Mouse (Mus musculus) WW6 (cell line): ENCODE results near the gene 1700015F17Rik.
A peak's percentile ranks its signal among the peaks of the same experiment; 100 is the strongest.

ENCODE experiments used
- DNase-seq: peaks from one replicate; pipeline ENCODE4 v3.0.0-alpha.2; 2013; ENCODE audit warnings: low read depth, low spot score

1700015F17Rik gene

DNA sequence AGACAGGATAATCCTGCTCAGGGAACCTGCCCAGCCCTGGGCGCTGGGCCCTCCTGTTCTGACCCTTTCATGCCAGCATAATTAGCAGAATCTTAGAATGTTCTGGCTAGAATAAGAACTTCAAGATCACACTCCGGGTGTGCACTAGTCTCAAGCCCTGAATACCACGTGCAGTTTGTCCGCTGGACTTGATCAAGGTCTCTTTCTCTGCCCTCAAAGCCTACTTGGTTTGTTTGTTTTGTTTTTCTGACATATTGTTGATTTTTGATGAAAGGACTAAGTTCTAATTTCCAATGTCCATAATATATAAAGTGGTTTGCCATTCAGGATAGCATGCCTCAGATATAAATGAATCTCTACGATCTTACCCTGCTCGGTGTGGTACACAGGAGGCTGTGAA lies at the start of gene 1700015F17Rik:
1700015F17Rik (minus strand) TSS at position 101 of the 400 bp plus-strand sequence.
- no peak for DNase-seq

DNA sequence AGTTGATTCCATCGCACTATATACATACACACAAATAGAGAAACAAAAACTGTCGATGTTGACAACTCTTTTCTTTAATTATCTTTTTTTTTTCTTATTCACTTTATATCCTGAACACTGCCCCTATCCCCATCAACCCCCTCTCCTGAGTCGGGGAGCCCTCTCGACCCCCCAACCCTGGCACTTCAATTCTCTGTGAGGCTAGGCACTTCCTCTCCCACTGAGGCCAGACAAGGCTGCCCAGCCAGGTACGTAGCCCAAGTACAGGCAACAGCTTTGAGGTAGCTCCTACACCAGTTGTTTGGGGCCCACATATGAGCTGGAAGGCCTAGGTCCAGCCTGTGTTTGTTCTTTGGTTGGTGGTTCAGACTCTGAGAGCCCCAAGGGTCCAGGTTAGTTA lies 36.5 kb upstream of the 1700015F17Rik start:
- DNase-seq = no peak

DNA sequence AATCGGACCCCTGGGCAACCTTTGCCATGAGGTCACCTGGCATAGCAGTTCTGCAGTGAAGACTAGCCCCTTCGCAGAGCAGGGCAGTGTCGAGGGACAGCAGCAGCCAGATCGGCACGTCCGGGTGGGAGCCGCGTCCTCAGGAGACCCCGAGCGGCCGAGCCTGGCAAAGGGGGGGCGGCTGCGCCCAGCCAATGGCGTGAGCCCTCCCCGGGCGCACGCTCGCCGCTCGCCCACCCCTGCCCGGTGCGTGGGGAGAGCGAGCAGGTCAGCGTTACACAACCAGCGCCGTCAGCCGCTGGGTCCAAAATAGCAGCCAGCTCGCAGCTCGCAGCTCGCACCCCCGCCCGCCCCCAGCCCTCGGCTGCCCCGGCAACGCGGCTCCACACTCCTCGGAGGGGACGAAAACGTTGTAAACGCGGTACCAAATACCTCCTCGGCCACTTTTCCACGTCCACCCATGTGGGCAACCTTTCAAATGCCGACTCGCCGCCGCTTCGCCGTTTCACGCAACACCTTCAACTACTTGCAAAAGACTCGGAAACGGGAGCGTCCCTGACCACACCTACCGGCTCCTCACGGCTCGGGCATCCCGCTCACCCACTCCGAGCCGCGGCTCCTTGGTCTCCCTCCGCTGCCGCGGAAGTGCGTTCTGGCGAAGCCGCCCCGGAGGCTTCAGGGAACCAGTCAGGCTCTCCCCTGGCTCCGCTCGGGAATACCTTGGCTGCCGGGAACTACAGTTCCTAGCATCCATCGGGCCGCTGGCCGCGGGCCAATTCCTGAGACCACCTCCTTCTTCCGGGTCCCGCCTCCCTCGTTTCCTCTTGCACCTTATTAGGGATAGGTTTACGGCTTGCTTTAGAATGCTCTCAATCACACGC lies 35.5 kb upstream of the 1700015F17Rik start, which contains the start of gene Cldn12:
Cldn12 (minus strand) TSS at position 763 of the 881 bp plus-strand sequence.
- DNase-seq = peak; percentile 83

DNA sequence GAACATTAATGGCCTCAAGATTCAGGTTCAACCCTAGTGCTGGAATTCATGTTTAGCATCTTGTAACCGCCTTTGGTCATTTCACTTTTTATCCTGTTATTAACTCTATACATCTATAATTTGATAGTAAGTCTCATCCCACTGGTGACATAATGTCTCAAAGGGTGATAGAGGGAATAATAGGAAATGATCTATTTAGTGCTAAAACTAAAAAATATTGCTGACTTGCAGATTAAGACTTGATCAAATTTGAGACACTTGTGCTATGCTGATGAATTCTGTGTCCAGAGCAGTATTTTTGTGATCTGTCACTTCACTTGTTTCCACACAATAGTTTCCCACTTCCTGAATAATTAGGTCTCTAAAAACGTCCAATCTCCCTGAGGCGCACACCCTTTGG lies 32.5 kb upstream of the 1700015F17Rik start:
- DNase-seq = no peak

DNA sequence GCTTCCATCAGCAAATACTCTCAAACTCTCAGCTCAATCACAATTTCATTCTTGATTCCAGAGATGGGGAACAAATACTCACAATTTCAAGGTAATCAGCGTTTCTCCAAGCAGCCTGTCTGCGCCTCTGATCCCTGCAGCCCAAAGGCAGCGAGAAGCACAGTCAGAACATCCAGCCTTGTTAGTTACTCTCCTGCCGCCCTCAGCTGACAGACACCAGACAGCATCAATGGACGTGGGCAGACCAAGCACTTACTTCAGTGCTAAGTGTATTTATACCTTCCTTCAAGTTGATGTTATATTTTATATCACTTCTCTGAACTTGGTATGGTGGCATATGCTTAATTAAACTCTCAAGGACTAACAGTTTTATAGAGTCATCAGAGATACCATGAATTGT lies 32.0 kb upstream of the 1700015F17Rik start:
- DNase-seq = no peak

DNA sequence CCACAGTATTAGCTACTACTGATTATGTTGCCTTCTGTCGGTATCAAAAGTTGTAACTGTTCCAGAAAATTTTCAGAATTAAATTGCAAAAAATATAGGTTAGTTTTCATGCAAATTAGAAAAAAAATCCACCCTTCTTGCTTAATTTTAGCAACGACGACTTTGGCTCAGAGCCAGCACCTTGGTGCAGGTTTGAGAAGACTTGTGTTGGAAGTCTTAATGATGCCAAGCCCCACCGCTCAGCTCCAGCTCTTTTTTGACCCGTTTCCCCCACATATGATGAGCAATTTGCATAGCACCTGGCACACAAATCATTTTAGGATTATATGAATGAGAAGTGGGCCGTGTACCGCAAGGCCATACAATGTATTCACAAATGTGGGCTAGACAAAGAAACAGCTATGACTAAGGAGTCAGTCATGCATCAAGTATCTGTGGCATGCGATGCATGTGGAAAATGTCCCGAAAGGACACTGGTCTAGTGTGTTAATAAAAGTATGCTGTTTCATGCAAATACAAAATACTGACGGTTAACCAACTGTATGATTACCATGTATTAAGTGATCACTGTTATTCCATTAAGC lies 31.5 kb upstream of the 1700015F17Rik start:
- no peak for DNase-seq

DNA sequence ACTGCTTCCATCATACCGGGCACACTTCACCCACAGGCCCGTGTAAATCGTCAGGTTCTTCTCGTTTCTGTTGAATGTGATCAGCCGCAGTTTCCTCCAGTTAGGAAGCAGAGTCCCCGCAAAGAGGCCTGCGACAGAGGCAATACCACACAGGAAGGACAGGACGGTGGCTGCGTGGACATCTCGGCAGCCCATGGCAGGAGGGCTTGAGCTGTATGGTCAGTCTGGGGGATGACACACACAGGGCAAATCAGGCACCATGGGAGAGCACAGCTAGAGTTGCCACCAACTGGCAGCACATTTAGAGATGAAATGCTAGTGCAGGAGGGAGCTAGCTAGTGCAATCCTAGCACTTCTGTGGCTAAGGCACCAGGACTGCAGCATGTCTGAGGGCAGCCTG lies 29.3 kb upstream of the 1700015F17Rik start:
- DNase-seq = no peak

DNA sequence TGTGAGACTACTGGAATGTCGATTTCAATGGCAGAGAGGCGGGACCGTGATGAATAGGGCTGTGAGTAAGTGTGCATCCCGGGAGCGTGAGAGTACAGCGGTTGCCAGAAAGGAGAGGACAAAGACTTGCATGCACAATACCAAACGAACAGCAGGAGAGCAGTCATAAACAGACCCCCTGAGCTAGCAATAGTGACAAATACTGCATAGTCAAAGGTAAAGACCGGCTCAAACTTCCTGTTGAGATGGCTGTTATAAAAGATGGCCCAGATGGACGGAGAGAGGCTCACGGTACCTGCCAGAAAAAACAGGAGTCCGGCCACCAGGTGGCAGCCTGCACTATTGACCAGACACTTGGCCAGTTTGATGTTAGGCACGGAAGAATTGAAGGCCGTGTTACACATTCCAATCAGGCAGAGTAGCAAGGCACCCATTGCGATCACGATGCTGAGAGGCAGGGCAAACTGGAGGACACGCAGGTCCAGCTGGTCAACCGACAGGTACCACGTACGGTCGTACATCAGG lies 28.8 kb upstream of the 1700015F17Rik start:
- no peak for DNase-seq

DNA sequence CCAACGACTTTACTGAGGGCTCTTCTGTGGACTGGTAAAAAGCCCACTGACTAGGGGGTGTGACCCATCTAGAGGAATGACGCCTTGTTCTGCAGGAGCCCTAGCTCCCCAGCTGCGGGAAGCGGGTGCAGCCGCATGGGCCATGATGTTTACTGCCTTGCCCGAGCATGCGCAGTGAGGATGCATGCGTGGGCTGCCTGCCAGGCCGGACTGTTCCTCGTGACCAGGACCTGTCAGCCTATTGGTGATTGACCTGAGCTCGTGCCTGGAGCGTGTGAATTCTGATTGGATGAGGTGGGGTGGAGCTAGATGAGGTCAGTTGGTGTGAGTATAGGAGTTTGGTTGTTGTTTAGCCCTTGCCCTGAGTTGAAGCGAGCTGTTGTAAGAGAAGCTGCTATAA lies 25.5 kb upstream of the 1700015F17Rik start:
- no peak for DNase-seq

DNA sequence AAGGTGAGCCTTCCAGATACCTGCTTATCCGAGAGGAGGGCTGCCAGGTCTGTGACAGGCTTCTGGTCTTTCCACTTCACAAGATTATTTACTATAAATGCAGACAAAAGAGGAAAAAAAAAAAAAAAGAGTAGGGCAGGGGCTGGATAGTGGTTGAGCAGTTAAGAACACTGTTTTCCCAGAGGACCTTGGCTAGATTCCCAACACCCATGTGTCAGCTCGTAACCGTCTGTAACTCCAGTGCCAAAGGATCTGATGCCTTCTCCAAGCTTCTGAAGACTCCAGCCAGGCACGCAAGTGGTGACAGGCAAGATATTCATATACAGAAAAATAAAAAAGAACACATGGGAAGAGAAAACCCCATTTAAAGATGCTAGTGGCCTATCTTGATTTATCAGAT lies 24.4 kb upstream of the 1700015F17Rik start:
- no peak for DNase-seq

DNA sequence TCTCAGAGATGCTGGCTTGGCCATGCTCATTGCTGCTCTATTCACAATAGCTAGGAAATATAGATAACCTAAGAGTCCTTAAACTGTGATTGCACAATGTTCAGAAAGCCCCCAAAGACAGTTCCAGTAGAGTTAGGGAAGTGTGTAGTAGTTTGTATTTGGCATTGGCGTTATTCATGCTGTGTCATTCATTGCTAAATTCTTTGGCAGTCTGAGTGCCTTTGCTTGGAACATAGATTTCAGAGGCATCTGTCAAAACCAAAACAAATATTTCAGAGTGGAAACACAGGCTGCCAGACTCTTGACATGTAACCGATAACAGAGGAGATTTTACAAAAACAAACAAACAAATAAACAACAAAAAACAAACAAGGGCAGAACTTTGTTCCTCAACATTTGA lies 22.6 kb upstream of the 1700015F17Rik start:
- no peak for DNase-seq

DNA sequence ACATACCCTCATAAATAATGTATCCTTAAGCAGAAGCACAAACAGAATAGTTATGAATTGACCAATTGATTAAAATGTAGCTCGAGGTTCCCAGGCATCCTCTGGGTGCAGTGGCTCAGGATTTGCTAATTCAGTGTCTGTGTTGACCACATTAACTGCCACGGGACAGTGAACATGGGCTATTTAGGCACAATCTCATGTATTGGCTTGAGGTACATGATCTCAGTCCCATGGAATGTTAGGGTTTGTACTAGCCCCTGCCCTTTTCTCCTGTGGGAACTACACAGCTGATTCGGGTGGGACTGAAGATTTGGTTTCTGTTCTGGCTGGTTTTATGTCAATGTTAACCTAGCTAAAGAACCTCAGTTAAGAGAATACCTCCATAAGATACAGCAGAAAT lies 17.4 kb upstream of the 1700015F17Rik start:
- no peak for DNase-seq

DNA sequence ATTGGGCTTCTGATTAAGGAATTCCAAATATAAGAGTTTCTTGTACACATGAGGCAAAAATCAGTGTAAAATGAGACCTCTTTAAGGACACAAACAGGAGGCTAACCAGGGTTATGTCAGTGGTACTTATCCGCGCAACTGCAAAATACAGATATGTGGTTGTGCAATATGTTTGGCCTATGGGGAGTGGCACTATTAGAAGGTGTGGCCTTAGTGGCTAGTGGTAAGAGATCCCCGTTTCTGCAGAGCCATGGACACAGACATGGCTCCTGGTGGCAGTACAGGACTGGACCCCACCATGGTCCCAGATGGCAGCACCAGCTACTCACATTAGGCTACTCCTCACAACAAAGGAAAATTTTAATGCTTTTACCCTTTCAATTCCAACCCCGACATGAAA lies 16.1 kb upstream of the 1700015F17Rik start:
- no peak for DNase-seq

DNA sequence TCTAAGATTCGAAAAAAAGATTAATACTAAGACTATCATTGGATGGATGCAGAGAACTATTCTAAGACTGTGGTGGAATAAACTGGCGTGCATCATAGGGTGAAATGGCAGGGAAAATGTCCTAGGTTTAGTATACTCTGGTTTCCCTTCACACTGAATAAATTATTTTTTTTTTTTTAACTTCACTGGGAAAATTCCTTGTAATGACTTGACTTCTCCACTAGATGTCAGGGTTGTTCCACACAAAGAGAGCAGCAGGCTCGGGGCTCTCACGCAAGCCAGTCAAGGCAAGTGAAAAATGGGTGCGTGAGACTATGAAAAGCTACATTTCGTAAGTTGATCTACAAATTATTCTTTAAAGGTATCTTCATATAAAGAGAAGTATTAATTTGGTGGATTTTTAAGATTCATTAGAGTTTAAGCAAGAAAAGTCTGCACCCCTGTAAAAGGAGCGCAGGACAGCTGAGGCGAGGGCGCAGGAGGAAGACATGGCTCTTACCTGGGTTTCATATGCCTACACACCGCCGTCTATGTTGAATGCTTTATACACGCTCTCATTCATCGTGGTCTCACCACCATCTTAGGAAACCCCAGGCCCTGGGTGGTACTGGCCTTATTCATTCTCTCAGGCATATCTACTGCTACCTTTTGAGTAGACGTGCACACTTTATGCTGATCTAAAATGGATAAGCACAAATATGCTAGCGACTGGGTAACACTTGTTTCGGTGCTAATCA lies 15.5 kb upstream of the 1700015F17Rik start:
- DNase-seq = no peak

DNA sequence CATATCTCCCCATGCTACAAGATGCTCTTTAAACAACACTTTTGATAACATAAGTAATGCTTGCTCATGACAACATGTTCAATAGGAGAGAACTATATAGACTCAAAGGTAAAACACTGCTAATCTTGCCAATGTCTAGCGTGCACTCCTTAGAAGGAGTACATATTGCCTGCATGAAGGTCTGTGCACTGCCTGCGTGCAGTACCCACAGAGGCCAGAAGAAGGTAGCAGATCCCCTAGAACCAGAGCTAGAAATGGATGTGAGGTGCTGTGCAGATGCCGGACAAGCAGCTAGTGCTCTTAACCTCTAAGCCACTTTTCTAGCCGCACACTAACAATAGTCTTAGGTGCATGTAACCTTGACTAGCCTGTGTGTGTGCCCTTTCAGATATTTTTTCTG lies 13.2 kb upstream of the 1700015F17Rik start:
- DNase-seq = no peak

DNA sequence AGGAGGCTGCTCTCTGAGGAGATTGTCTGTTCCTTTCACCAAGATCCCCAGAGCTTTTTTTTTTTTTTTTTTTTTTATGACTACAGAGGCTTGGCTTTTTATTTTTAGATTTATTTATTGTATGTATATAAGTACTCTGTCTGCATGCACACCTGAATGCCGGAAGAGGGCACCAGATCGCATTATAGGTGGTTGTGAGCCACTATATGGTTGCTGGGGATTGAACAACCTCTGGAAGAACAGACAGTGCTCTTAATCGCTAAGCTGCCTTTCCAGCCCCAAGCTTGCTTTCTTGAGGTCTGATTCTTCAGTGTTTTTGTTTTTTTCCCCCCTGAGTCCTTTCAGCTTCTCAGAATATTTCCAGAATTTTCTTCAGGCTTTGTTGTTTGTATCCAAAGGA lies 7.1 kb upstream of the 1700015F17Rik start:
- DNase-seq = no peak

DNA sequence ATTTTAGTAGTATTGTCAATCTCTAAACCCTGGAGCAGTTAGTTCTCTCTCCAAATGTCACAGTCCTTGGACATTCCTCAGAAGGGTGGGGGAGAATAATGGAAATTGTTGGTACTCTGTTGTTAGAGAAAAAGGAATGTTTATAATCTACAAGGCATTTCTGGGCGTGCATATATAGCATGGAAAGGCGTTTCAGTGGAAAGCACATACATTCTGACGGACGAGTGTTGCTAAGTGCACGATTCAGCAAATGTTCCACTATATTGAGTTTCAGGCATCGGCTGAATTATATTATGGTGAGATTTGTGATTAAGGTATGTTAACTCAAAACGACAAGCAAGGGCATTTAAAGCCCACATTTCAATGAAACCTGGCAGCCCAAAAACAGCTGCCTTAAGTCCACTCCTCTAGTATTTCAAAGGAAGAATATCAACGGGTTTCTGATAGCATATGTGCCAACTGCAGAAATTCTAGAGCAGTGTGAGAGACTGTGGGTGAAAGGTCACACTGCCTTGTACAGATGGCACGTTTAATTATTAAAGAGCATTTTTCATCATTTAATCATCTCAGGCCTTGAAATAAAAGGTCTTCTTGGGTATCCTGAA lies 4.4 kb upstream of the 1700015F17Rik start:
- no peak for DNase-seq

DNA sequence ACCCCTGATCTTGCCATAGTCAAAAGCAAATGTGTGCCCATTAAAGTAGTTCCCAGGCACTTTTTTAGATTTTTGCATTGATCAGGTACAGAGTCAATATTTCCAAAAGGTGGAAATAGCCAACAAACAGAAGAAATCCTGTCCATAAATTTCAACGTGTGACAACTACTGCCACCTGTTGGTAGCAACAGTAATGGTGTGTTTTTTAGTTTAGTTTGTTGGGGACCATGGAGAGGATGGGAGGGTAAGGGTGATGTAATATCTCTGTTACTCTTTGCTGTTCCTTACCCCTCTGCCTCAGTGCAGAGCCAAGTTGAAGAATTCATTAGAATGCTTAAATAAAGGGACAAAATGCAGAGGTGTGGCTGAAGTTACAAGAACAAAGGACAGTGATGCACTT lies 2.7 kb upstream of the 1700015F17Rik start:
- no peak for DNase-seq

DNA sequence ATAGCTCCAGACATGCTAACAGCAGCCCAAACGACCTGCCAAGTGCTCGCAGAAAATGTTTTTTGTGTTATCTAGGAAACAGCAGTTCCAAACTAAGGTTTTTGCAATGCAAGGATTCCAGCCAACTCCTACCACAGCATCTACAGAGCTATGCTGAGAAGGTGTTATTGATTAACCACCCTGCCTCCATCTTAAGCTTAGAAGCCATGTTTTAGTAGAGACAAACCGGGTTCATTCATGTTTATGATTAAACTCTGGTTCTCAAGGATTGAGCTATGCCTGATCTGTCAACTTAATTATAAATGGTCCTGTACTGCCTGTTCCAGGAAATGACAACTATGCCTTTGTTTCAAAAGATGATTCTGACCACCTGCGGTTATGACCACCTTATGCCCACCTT lies 2.8 kb downstream of the 1700015F17Rik start:
- no peak for DNase-seq

DNA sequence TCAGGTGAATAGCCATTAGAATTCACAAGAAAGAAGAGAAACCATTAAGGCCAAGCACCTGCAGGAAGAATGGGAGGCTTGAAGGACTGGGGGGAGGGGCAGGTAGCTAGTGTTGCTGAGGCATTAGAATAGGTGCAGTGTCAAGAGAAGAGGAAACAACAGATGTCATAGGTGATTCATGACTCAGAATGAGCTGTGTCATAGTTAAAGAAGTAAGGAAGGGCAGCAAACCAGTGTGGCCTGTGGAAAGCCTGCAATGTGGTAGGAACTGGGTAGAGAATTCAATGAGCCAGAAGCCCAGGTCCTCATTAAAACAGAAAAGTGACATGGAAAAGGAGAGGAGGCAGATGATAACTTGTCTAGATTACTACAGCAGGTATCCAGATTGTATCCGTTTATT lies 13.7 kb downstream of the 1700015F17Rik start:
- DNase-seq = no peak

DNA sequence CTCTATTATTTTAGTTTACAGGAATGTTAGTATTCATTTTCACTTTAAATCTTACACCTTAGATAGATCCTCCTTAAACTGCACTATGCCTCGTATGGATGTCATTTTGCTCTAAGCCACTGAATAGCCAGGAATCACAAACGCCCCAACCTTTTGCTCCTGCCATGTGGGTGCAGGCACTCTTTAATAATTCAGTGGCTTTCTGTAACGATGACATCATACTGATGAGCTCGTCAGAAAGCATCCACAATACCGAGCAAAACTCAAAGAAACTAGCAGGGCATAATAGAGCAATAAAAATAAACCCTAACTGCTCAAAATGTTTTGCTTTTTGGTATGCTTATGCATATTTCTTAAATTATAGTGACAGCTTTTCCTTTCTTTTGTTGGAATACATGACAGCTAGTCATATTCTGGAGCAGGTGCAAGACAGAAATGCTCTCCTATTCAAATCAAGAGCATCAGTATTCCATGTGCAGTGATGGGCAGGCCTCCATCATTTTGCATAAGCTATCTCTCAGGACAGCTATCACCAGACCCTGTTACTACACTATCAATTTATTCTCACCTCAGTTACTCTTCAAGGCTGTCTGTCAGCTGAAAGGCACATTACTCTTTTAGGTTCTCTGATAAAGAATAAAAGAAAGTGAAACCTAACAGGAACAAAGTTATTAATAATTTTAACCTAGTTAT lies 47.1 kb downstream of the 1700015F17Rik start:
- no peak for DNase-seq
